Mouse (Mus musculus): ENCODE results near the gene Prpf3.
A peak's percentile ranks its signal among the peaks of the same experiment; 100 is the strongest.
"Not testable (repeated sequence)": the region's sequence is repeated elsewhere in the genome, so short reads cannot be mapped to it uniquely, and the experiment has no call there.

Prpf3 gene

DNA sequence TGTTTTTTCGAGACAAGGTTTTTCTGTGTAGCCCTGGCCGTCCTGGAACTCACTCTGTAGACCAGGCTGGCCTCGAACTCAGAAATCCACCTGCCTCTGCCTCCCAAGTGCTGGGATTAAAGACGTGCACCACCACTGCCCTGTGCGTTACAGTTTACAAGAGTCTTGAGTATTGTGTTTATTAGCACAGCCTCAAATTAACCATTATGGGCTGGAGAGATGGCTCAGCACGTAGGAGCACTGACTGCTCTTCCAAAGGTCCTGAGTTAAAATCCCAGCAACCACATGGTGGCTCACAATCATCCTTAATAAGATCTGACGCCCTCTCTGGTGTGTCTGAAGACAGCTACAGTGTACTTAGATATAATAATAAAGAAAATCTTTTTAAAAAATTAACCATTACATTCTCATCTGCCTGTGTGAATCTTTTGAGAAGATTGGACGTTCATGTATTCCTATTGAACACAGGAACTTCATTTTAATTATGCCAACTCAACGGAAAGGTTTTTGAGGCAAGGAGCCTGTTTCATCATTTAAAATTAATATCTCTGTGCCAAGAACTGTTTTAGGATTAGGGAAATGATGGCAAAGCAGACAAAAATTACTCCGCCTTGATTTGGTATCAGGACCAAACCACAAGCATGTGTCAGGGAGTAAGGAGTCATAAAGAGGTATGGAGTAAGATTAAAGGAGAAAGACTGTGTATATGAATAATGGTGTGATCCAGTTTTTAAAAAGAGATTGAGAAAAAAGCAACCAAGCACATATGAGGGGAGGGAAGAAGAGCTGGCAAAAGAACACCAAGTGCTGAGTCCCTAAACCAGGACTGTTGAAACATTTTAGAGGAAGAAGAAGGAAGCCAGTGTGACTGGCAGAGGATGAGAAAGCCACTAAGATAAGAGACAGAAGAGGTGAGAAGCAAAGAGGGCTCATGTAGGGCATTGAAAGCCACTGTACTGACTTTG, 35.4 kb downstream of the Prpf3 start:
- peak; percentile 9 for DNase-seq (ENCODE audit: low read depth)

DNA sequence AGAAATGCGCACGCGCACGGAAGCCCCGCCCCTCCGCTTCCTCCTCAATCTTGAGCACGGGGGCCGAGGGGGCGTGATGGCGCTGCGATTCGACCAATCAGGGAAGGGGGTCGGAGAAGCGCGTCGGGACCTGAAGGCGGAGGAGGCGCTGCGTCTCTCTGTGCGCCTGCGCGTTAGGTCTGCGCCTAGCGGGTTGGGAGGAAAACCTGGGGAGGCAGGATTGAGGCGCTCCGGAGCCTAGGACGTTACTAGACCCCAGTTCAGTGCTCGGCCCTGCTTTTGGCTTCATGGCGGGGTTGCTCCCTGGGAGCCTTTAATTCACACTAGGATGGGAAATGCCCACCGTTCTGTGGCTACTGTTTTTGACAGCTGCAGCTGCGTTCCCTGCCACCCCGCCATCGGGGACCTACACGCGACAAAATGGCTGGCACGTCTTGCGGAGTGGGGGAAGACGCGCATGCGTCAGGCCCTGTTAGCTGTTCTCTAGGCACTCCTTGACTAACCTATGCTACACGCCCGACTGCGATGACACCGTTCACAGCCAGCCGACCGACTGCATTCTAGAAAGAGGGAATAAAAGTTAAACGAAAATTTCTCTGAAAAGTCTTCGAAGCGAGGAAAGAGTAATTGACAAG, 36.2 kb downstream of the Prpf3 start:
- peak; percentile 97 for DNase-seq (ENCODE audit: low read depth)

DNA sequence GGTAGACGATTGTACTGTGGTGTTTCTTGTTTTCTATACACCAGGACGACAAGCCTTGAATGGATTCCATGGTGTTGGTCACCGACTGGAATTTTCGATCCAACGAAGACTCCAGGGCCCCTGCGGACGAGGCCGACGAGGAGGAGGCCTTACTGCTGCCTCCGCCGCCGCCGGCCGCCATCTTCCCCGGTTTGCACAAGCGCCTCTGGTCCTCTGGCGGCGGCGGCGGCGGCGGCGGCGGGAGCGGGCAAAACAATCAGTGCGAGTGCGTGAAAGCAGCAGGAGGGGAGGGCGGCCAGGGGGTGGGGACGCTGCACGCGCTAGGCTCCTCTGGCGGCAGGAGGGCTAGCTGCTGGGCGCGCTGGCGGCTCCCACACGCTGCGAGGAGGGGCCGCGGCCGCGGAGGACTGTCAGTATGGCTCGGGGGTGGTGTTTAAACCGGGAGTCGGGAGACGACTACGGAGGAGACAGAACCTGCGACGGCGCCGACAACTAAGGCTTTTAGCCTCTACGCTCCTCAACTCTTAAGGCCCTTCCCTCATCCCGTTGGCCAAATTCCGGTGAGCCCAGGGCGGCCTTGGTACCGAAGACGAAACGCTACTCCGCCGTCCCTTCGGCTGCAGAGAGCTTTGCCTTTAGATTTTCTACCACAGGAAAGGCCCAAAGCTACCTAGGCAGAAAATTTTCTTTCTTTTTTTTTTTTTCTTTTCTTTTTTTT, 37.0 kb downstream of the Prpf3 start, which contains the start of gene Rprd2:
TSS of gene Rprd2 (minus strand) at position 293 of the 718 bp plus-strand sequence.
- peak; percentile 43 for DNase-seq (ENCODE audit: low read depth)

DNA sequence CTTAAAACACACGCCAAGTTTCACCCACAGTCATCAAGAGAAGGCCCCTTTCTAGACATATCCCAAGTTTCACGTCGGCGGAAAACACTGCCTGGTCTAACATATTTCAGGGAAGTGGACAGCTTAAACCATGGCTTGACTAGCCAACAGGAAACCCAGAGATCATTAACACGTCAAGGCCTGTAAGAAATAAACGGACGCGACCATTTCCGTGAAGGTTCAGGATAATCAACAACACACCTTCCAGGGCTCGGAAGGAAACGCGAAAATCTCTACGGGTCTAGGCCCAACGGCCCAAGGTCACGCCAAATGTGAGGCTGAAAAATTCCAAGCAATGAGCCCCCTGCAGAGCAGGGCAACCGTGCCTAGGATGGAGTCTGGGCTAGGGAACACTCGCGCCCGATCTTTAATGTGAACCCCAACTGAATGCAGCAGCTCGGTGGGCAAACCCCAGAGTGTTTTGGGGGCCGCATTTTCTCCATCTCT, 37.6 kb downstream of the Prpf3 start:
- peak; percentile 17 for DNase-seq (ENCODE audit: low read depth)

DNA sequence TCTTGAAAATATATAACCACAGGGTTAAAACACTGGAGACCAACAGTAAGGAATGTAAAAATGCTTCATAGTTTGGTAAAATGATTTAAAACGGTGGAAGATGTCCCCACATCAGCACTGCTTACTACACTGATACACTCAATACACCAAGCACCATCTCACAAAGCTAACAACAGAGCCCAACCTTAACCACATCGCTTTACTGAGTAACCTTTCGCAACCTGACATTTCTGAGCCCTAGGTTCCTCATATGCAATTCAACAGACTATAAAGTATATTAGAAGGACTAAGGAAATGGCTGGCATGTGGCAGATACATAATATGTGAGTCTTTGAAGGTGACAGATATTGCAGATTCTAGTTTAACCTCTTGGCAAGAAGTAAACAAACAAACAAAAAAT, 39.0 kb downstream of the Prpf3 start:
- no peak for DNase-seq (ENCODE audit: low read depth)

- no peak for DNase-seq (ENCODE audit: low read depth)
Observed at GRCm38 (mm10) chr3:95808384-95808783, 47.3 kb downstream of the Prpf3 start.

DNA sequence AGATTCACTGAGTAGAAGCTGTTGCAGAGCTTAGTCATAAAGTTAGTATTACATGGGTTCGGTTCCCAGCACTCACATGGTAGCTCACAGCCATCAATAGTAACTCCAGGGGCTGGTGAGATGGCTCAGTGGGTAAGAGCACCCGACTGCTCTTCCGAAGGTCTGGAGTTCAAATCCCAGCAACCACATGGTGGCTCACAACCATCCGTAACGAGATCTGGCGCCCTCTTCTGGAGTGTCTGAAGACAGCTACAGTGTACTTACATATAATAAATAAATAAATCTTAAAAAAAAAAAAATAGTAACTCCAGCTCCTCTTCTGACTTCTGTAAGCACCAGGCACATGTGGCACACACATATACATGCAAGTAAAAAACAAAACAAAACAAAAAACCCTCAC, 48.1 kb downstream of the Prpf3 start:
- DNase-seq (ENCODE audit: low read depth) = not testable (repeated sequence)

- DNase-seq (ENCODE audit: low read depth) = no peak
Observed at GRCm38 (mm10) chr3:95806677-95807076, 49.0 kb downstream of the Prpf3 start.

DNA sequence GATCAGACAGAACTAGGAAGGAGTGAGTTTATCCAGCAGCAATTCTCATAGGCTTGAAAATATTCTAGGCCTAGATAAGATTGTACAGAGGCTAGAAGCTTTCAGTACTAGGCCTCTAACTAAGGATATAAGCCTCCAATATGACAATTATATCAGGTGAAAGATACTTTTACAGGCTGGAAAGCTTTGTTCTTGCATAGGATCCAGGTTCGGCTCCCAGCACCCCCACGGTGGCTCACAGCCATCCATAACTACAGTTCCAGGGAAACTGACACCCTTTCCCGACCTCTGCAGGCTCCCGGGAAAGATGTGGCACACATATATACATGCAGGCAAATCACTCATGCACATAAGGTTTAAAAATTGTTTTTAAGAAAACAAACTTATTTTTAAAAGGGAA, 51.8 kb downstream of the Prpf3 start:
- DNase-seq (ENCODE audit: low read depth) = no peak

GRCm38 (mm10) chr3:95798756-95799155, 56.9 kb downstream of the Prpf3 start:
- DNase-seq (ENCODE audit: low read depth) = no peak

DNA sequence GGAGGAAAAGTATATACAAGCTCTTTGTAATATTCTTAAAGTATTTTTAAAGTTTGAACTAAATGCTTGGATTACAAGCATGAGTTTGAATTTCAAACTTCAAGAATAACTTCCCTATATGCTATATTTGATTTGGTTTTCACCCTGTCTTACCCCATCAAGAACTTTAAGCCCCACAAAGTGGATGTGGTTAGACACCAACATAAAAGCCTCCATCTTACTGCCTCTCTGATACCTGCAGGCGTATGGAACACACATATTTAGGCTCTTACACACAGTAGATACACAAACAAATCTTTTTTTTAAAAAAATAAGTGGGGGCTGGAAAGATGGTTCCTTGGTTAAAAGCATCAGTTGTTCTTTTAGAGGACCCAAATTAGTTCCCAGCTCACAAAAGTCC, 61.4 kb downstream of the Prpf3 start:
- DNase-seq (ENCODE audit: low read depth) = no peak

- DNase-seq (ENCODE audit: low read depth) = no peak
Observed at GRCm38 (mm10) chr3:95793662-95794061, 62.0 kb downstream of the Prpf3 start.

- DNase-seq (ENCODE audit: low read depth) = no peak
Observed at GRCm38 (mm10) chr3:95785501-95785900, 70.2 kb downstream of the Prpf3 start.
